Mouse (Mus musculus) midbrain, embryonic 14.5 days (tissue): ENCODE results near the gene Gemin2. TPM values are rescaled to one million over a fixed set of nuclear protein-coding genes. Genes with fewer than 3 reads are reported as not detected.

Experiments used
- ATAC-seq: fragments of 200-750 bp; cut with Nextera tagmentation; 2 replicates; pipeline ENCODE4 v1.8.0; 2017; ENCODE audit warnings: moderate number of reproducible peaks, moderate library complexity; ENCODE audit not compliant: low FRiP score, low TSS enrichment
- DNase-seq: peaks from one replicate; pipeline ENCODE4 v3.0.0-alpha.2; 2015
- H3K27ac ChIP-seq: fragments of 300-500 bp; sonication (generic); replicated peaks from 2 replicates; pipeline ENCODE4 v1.5.1; 2014; ENCODE audit warnings: mild to moderate bottlenecking, low read depth, low read length, moderate library complexity
- H3K27me3 ChIP-seq: fragments of 300-500 bp; sonication (generic); 2 replicates; pipeline ENCODE4 v1.6.1; 2014; ENCODE audit warnings: low read length, control low read depth, mixed read lengths; ENCODE audit not compliant: control insufficient read depth, insufficient read depth
- H3K36me3 ChIP-seq: fragments of 300-500 bp; sonication (generic); 2 replicates; pipeline ENCODE4 v1.6.1; 2014; ENCODE audit warnings: low read length, control low read depth; ENCODE audit not compliant: control insufficient read depth, insufficient read depth
- H3K4me1 ChIP-seq: fragments of 300-500 bp; sonication (generic); 2 replicates; pipeline ENCODE4 v1.6.1; 2014; ENCODE audit warnings: mild to moderate bottlenecking, antibody characterized with exemption, low read length, control low read depth; ENCODE audit not compliant: control insufficient read depth, insufficient read depth
- H3K4me2 ChIP-seq: fragments of 300-500 bp; sonication (generic); 2 replicates; pipeline ENCODE4 v1.6.1; 2014; ENCODE audit warnings: mild to moderate bottlenecking, low read length, moderate library complexity
- H3K4me3 ChIP-seq: fragments of 300-500 bp; sonication (generic); replicated peaks from 2 replicates; pipeline ENCODE4 v1.5.1; 2014; ENCODE audit warnings: low read depth, low read length
- H3K9ac ChIP-seq: fragments of 300-500 bp; sonication (generic); replicated peaks from 2 replicates; pipeline ENCODE4 v1.6.1; 2014; ENCODE audit warnings: mild to moderate bottlenecking, low read length, moderate library complexity
- H3K9me3 ChIP-seq: fragments of 300-500 bp; sonication (generic); 2 replicates; pipeline ENCODE4 v1.6.1; 2016; ENCODE audit warnings: low read length, control low read depth, mixed read lengths; ENCODE audit not compliant: control insufficient read depth
- WGBS: fragments of 180-500 bp; shearing (Covaris S2); extraction: QIAGEN DNeasy Blood & Tissue Kit; methylation state at CpG from one replicate; pipeline ENCODE4 v1.1.7; 2014; 5-methylcytosine and 5-hydroxymethylcytosine counted together
- polyA plus RNA-seq: library from polyadenylated mRNA; unstranded; fragments of >200 nt; fragmentation: Nextera tagmentation; extraction: Ambion mirVana; gene quantifications from 2 replicates; pipeline ENCODE4 v1.2.1, GENCODE M21; 2014

Gemin2 gene
- polyA plus RNA-seq, 1 experiment from 2014 or later, result 12.7 TPM

DNA sequence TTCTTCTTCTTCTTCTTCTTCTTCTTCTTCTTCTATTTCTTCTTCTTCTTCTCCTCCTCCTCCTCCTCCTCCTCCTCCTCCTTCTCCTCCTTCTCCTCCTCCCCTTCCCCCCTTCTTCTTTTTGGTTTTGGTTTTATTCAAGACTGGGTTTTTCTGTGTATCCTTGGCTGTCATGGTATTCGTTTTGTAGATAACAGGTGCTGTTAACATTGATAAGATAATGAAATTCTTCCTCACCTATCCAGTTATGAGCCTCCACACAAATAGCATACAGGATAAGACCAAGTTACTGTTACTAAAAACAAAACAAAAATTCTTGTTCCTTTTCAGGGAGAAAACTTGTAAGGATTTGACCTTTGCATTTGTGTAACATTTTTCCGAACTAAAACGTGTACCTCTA, 52.6 kb downstream of the Gemin2 start:
- H3K36me3 ChIP-seq, result peaks cover 27% of the 10 kb centered on the region
- peaks cover 4% of the 10 kb centered on the region for H3K4me1 ChIP-seq
- no peaks in the 10 kb centered on the region for H3K9me3 ChIP-seq
- ATAC-seq (no peak), DNase-seq (no peak)
- peak overlapping the region; percentile 89; the same call in 1 of the 2 replicates for H3K4me3 ChIP-seq
- H3K27ac ChIP-seq, result peak overlapping the region; percentile 92
- no peak overlapping the region; the same call in 1 of the 2 replicates for H3K9ac ChIP-seq
- WGBS, result 80% methylated on average over 3 of the region's 3 CpGs
- peak overlapping the region; percentile 62 for H3K4me2 ChIP-seq
- H3K27me3 ChIP-seq, result no peaks in the 10 kb centered on the region

DNA sequence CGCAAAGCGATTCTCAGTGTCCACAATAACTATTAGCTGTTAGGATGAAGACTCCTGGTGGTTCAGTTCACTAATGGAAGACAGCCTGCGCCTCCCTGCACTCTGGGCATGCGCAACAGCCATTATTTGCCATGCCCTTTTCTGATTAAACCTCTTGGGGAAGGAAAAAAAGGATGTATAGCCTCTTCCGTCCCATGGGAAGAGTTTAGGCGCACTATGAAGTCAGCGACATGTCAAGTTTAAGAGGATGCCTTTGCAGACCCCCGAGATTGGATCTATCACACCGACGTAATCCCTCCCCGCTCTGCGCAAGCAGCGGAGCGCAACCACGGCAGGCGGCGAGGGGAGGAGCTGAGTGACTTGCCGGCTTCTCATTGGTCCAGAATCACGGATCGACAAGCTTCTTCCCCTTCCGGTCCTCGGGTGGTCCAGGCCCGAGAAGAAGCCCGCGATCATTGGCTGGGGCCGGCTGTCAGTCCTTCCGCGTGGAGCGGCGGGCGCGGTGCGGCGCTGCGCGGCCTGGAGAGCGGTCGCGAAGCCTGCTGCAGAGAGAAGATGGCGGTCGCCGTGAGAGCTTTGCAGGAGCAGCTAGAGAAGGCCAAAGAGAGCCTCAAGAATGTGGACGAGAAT, 53.4 kb downstream of the Gemin2 start, which contains the start of gene Pnn:
Gene Pnn, plus strand, starts transcription at position 437 of the 630 bp plus-strand sequence.
- H3K36me3 ChIP-seq, result peaks cover 35% of the 10 kb centered on the region
- WGBS, result under 1% methylated on average over 43 of the region's 43 CpGs

DNA sequence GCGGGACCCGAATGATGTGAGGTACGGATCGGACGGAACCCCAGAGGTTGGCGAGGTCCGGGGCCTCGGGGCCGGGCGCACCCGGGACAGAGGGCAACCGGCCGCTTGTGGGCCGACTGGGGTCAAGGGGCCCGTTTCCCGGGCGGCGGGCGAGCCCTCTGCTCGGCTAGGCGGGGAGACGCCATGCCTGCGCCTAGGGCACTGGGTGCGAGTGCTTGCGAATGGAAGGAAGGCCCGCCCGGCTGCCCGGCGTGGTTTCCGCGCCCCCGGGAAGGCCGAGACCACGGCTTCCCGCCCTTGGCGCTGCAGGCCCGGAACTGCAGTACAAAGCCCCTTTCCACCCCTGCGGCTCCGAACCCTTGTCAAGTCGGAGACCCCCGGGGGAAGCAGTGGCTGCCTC, 53.9 kb downstream of the Gemin2 start:
- H3K4me3 ChIP-seq, result peak overlapping the region; percentile 89
- peak overlapping the region; percentile 84 for H3K4me2 ChIP-seq
- ATAC-seq (peak; percentile 59; the same call in 1 of the 2 replicates), DNase-seq (no peak)
- no peaks in the 10 kb centered on the region for H3K9me3 ChIP-seq
- H3K27me3 ChIP-seq, result no peaks in the 10 kb centered on the region
- peak overlapping the region; percentile 92 for H3K27ac ChIP-seq
- H3K4me1 ChIP-seq, result peaks cover 4% of the 10 kb centered on the region
- peaks cover 40% of the 10 kb centered on the region for H3K36me3 ChIP-seq
- H3K9ac ChIP-seq, result peak overlapping the region; percentile 99
- WGBS, result under 1% methylated on average over 41 of the region's 41 CpGs

More for the DNA sequence above, 53.4 kb downstream of the Gemin2 start, which contains the start of gene Pnn:
- Histone ChIP-seq H3K4me1 (peaks cover 4% of the 10 kb centered on the region), H3K9me3 (no peaks in the 10 kb centered on the region), H3K27me3 (no peaks in the 10 kb centered on the region), H3K27ac (peak within 1 kb of the TSS; percentile 92), H3K9ac (peak within 1 kb of the TSS; percentile 99), H3K4me3 (peak within 1 kb of the TSS; percentile 89), H3K4me2 (peak within 1 kb of the TSS; percentile 84)
- peak; percentile 98 for DNase-seq
- ATAC-seq, result peak; percentile 100

DNA sequence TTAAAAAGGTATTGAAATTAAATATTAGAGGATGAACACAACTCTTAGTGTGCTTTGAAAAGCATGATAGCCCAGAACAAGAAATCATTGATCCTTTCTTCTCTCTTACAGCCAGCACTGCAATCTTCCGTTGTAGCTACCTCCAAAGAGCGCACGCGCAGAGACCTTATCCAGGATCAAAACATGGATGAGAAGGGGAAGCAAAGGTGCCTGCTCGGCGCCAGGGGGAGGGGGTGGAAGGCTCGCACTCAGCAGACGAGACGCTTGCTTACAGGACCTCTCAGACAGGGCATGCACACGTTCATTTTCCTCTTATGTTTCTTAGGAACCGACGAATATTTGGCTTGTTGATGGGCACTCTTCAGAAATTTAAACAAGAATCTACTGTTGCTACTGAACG, 55.6 kb downstream of the Gemin2 start:
- ATAC-seq, result no peak
- H3K9me3 ChIP-seq, result no peaks in the 10 kb centered on the region
- WGBS, result 94% methylated on average over 13 of the region's 13 CpGs
- no peak overlapping the region for H3K4me3 ChIP-seq
- no peaks in the 10 kb centered on the region for H3K27me3 ChIP-seq
- no peak overlapping the region for H3K4me2 ChIP-seq
- DNase-seq, result no peak
- H3K9ac ChIP-seq, result no peak overlapping the region
- peaks cover 4% of the 10 kb centered on the region for H3K4me1 ChIP-seq
- peaks cover 51% of the 10 kb centered on the region for H3K36me3 ChIP-seq
- no peak overlapping the region for H3K27ac ChIP-seq

DNA sequence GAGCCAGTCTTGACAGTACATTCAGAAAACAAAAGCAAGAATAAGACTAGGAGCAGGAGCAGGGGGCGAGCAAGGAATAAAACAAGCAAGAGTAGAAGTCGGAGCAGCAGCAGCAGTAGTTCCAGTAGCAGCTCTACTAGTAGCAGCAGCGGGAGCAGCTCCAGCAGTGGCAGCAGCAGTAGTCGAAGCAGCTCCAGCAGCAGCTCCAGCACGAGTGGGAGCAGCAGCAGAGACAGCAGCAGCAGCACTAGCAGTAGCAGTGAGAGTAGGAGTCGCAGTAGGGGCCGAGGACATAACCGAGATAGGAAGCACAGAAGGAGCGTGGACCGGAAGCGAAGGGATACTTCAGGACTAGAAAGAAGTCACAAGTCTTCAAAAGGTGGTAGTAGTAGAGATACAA, 59.1 kb downstream of the Gemin2 start:
- Histone ChIP-seq H3K27me3 (no peaks in the 10 kb centered on the region), H3K36me3 (peaks cover 58% of the 10 kb centered on the region)
- WGBS, result 89% methylated on average over 11 of the region's 11 CpGs

DNA sequence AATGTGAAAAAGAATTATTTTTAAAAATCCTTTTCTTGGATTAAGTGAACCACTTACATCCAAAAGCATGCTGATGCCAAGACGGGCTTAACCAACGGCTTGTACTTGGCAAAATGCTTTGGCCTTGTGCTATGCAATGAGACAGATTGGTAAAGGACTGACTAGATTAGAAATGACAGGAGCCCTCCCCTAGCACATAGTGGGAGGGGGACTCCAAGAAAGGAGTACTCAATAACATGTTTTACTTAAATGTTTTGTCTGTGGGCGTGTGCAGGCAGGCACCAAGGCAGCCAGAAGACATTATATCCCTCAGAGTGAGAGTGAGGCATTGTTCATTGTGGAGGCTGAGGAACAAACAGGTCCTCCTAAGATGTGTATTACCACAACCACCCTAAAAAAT, 60.9 kb downstream of the Gemin2 start:
- no peak overlapping the region for H3K27ac ChIP-seq
- H3K4me1 ChIP-seq, result no peaks in the 10 kb centered on the region
- ATAC-seq (no peak), DNase-seq (no peak)
- no peaks in the 10 kb centered on the region for H3K27me3 ChIP-seq
- H3K4me2 ChIP-seq, result no peak overlapping the region
- peaks cover 48% of the 10 kb centered on the region for H3K36me3 ChIP-seq
- H3K4me3 ChIP-seq, result no peak overlapping the region
- H3K9ac ChIP-seq, result no peak overlapping the region
- H3K9me3 ChIP-seq, result no peaks in the 10 kb centered on the region
- 90% methylated on average over 3 of the region's 3 CpGs for WGBS

More for the DNA sequence above, 59.1 kb downstream of the Gemin2 start:
- peaks cover 4% of the 10 kb centered on the region for H3K4me1 ChIP-seq
- no peak overlapping the region for H3K4me2 ChIP-seq
- no peak for DNase-seq
- H3K27ac ChIP-seq, result no peak overlapping the region
- no peak overlapping the region for H3K9ac ChIP-seq
- no peak overlapping the region for H3K4me3 ChIP-seq
- H3K9me3 ChIP-seq, result no peaks in the 10 kb centered on the region
- ATAC-seq, result no peak

DNA sequence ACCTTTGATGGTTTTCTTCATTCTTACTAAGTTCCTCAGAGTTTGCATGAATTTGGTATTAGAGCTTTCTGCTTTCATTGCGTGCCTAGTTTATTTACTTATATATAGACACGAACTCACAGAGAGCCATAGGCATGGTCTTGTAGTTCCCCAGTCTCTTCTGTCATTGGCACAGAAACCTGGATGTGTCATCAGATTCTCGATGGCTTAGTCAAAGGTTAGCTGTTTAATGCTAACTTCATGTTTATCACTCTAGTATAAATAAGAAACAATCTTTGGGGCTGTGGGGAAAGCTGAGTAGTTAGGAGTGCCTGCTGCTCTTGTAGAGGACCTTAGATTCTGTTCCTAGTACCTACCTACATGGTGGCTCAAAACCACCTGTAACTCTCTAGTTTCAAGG, 63.8 kb downstream of the Gemin2 start:
- Histone ChIP-seq H3K9me3 (no peaks in the 10 kb centered on the region), H3K4me1 (no peaks in the 10 kb centered on the region), H3K27me3 (no peaks in the 10 kb centered on the region), H3K36me3 (peaks cover 19% of the 10 kb centered on the region), H3K9ac (no peak overlapping the region), H3K4me3 (no peak overlapping the region), H3K27ac (no peak overlapping the region), H3K4me2 (no peak overlapping the region)
- WGBS, result 94% methylated on average over 3 of the region's 3 CpGs
- no peak for DNase-seq
- no peak for ATAC-seq

DNA sequence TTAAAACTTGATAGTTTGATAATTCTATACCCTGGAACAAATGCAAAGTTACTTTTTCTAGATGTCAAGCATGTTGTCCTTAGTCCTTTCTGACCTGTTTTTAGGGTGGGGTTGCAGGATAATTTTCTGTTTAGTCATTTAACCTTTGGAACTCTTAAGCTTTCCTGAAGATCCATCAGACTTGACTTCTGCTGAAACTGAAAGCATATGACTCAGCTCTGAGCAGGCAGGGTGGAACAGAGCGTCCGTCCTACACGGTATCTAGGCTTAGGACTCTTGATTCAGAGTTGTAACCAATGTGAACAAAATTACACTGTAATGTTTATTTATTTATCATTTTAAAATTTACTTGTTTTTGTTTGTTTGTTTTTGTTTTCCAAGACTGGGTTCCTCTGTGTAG, 64.7 kb downstream of the Gemin2 start:
- no peaks in the 10 kb centered on the region for H3K4me1 ChIP-seq
- no peaks in the 10 kb centered on the region for H3K27me3 ChIP-seq
- H3K27ac ChIP-seq, result no peak overlapping the region
- no peak overlapping the region for H3K4me3 ChIP-seq
- peaks cover 12% of the 10 kb centered on the region; the same call in 1 of the 2 replicates for H3K36me3 ChIP-seq
- DNase-seq (no peak), ATAC-seq (no peak)
- WGBS, result 97% methylated on average over 3 of the region's 3 CpGs
- no peak overlapping the region for H3K9ac ChIP-seq
- H3K9me3 ChIP-seq, result no peaks in the 10 kb centered on the region
- no peak overlapping the region for H3K4me2 ChIP-seq
